Mouse (Mus musculus) E14TG2a.4 (cell line): ENCODE measurements around the gene Rec114.

Experiments used
- CTCF ChIP-seq: conservative IDR thresholded peaks from 2 replicates; pipeline ENCODE4 v1.5.1; 2014; ENCODE audit warnings: low read length
- NANOG ChIP-seq: IDR thresholded peaks from 2 replicates; pipeline ENCODE4 v1.6.1; 2014; ENCODE audit warnings: borderline replicate concordance, low read length, mixed read lengths
- POU5F1 ChIP-seq: IDR thresholded peaks from 2 replicates; pipeline ENCODE4 v1.6.1; 2014; ENCODE audit warnings: low read length, borderline replicate concordance

GRCm38 (mm10) chr9:58630441-58630840 lies 113.3 kb downstream of the Rec114 start:
- TF ChIP-seq CTCF (no peak), NANOG (no peak), POU5F1 (no peak)
